Mouse (Mus musculus): ENCODE data around the gene Nrde2.

DNA sequence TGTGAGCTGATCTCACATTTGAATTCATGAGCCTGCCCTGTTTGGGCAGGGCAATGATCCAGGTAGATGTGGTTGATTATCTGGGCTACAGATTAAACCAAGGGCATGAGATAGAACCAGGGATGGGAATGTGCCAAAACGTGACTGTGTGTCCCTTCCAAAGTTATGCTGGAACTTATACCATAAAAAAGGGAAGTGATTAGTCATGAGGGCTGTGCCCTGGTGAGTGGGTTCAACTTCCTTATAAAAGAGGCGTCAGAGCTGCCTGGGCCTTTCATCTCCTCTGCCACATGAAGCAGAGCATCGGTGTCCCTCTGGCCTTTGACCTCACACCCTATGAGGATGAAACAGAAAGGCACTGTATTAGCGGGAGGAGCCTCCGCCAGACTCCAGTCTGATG, 24.5 kb upstream of the Nrde2 start:
- TF ChIP-seq CTCF (IDR thresholded peaks at IDR 0.05; ENCODE audit: low read depth, low read length) (no peak), POLR2A (IDR thresholded peaks at IDR 0.05; ENCODE audit: extremely low read depth, insufficient read depth, low read length) (no peak)
